ENCODE assay signal across 37 mouse cellular contexts in the genomic region with DNA sequence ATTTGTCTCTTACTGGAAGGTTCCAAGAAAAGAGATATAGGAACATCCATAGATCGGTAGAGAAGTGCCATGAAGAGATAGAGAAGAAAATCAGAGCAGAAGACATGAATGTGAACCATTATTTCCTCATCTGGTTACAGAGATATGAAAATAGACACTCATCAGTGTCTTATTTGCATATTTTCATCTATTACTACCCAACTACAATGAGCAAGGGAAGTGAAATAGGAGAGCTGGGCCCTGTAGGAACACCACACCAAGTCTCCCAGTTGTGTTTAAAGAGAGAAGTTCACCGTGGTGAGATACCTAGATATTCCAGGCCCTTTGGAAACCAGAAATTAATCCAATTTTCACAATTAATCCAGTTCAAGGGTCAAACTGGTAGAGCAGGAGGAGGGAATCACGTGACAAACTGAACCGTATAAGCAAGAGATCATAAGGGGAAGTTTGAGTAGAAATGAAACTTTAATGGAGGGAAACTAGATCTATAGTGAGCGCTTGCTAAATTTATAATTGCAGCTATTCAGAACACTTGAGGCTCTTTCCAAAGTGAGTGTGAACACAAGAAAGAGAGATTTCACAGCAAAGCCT. TPM values are rescaled to one million over a fixed set of nuclear protein-coding genes. Genes with fewer than 3 reads are reported as not detected.
DNase-seq lines count a peak whose midpoint lies in the region; ATAC-seq and TF ChIP-seq lines count a peak whose summit lies in the region.
"Had no signal": no experiment of that assay in that cellular context is flagged by ENCODE, and none has a peak within 500 bp of the region (broad histone marks: within the 10 kb centered on the region; RNA-seq: fewer than 3 reads in every experiment).

No protein-coding gene starts in this region.

- no peak for TF ChIP-seq CTCF in spleen, adult 2 months (IDR thresholded peaks at IDR 0.05; ENCODE audit: extremely low read depth, insufficient read depth, insufficient read length, insufficient replicate concordance)
- TF ChIP-seq CTCF in MEL (IDR thresholded peaks at IDR 0.05 in 2 of 3, conservative IDR thresholded peaks at IDR 0.05 in 1 of 3; ENCODE audit: control insufficient read depth in 1 of 3, insufficient read depth in 1 of 3, low read depth in 2 of 3, low read length in 3 of 3, poor library complexity in 1 of 3, severe bottlenecking in 1 of 3) = no peak
- no peak for TF ChIP-seq CTCF in stomach, postnatal 0 days (IDR thresholded peaks at IDR 0.05; ENCODE audit: low read depth)

- no peaks in the 10 kb centered on the region for H3K79me2 ChIP-seq in MEL (ENCODE audit: control insufficient read depth, insufficient read depth, low read length, poor library complexity)

- peak overlapping the region; percentile 83 for H3K27ac ChIP-seq in spleen, adult 2 months (ENCODE audit: insufficient read depth, low read length)
- H3K27ac ChIP-seq in MEL (ENCODE audit: control insufficient read depth, low read depth, low read length) = no peak overlapping the region
- no peak overlapping the region for H3K27ac ChIP-seq in stomach, postnatal 0 days (replicated peaks)
- H3K27ac ChIP-seq: embryonic facial prominence, embryonic 10.5 days; embryonic facial prominence, embryonic 15.5 days; forebrain, embryonic 12.5 days; heart, embryonic 10.5 days; heart, embryonic 15.5 days; hindbrain, embryonic 13.5 days; kidney, postnatal 0 days; limb, embryonic 10.5 days; limb, embryonic 15.5 days; liver, embryonic 14.5 days; lung, embryonic 15.5 days; neural tube, embryonic 15.5 days had no signal

- H3K27me3 ChIP-seq in spleen, adult 2 months (ENCODE audit: control insufficient read depth, insufficient read depth, low read length) = no peaks in the 10 kb centered on the region
- H3K27me3 ChIP-seq in MEL (ENCODE audit: control insufficient read depth in 1 of 2, insufficient read depth in 2 of 2, low read length in 2 of 2) = no peaks in the 10 kb centered on the region; a peak in 1 of 4 replicates
- no peaks in the 10 kb centered on the region for H3K27me3 ChIP-seq in stomach, postnatal 0 days (ENCODE audit: control insufficient read depth, insufficient read depth, low read length)
- H3K27me3 ChIP-seq: embryonic facial prominence, embryonic 15.5 days; forebrain, embryonic 12.5 days; heart, embryonic 15.5 days; hindbrain, embryonic 13.5 days; limb, embryonic 15.5 days; lung, embryonic 15.5 days; neural tube, embryonic 15.5 days had no signal

- peak; percentile 68 for ATAC-seq in megakaryocyte, adult 5-6 weeks (ENCODE audit: poor library complexity, severe bottlenecking)
- ATAC-seq in stomach, postnatal 0 days (ENCODE audit: low FRiP score, low TSS enrichment) = no peak
- ATAC-seq: intestine, embryonic 16.5 days; Patski had no signal

- H3K36me3 ChIP-seq in spleen, adult 2 months (ENCODE audit: control insufficient read depth, insufficient read depth, low read length) = no peaks in the 10 kb centered on the region
- H3K36me3 ChIP-seq in MEL (ENCODE audit: control insufficient read depth in 1 of 2, insufficient read depth in 2 of 2, low read length in 2 of 2) = no peaks in the 10 kb centered on the region
- H3K36me3 ChIP-seq in stomach, postnatal 0 days (ENCODE audit: control insufficient read depth, insufficient read depth, low read length) = no peaks in the 10 kb centered on the region
- H3K36me3 ChIP-seq: embryonic facial prominence, embryonic 10.5 days; embryonic facial prominence, embryonic 15.5 days; forebrain, embryonic 12.5 days; G1E; heart, embryonic 10.5 days; heart, embryonic 15.5 days; hindbrain, embryonic 13.5 days; limb, embryonic 10.5 days; limb, embryonic 15.5 days; lung, embryonic 15.5 days; neural tube, embryonic 15.5 days had no signal

- whole genome bisulfite sequencing in spleen, adult 2 months = 34% methylated on average over 5 of the region's 5 CpGs
- WGBS in stomach, postnatal 0 days = 85% methylated on average over 5 of the region's 5 CpGs

- TF ChIP-seq EP300 in MEL (IDR thresholded peaks at IDR 0.05; ENCODE audit: low read depth in 1 of 2, low read length in 2 of 2) = no peak
- TF ChIP-seq EP300 in stomach, postnatal 0 days (optimal IDR thresholded peaks at IDR 0.05) = no peak

- DNase-seq in spleen, adult 2 months (ENCODE audit: low read depth in 1 of 2, low spot score in 2 of 2) = peak in 1 of 2 experiments; percentile 66
- DNase-seq in spleen, postnatal 14 days (ENCODE audit: low spot score in 2 of 2) = no peak
- no peak for DNase-seq in MEL (ENCODE audit: low read depth, low spot score)
- DNase-seq in kidney, postnatal 36 days = no peak
- DNase-seq in ovary, postnatal 14 days (ENCODE audit: low spot score) = no peak
- no peak for DNase-seq in stomach, postnatal 0 days (ENCODE audit: low spot score)
- DNase-seq: adrenal gland, postnatal 10 days; cerebellum, adult 18-20 months; cerebellum, postnatal 10 days; gastrocnemius, postnatal 10 days; heart, adult 11 months; kidney, adult 8-10 months; lung, postnatal 36 days; midbrain, embryonic 14.5 days; right cerebral cortex, adult 18-20 months; right cerebral cortex, postnatal 4 days had no signal

- no peak overlapping the region for H3K9ac ChIP-seq in MEL (ENCODE audit: control insufficient read depth, low read depth, low read length, poor library complexity, severe bottlenecking)
- no peak overlapping the region for H3K9ac ChIP-seq in stomach, postnatal 0 days (ENCODE audit: low read length)
- H3K9ac ChIP-seq: embryonic facial prominence, embryonic 15.5 days; forebrain, embryonic 12.5 days; heart, embryonic 15.5 days; hindbrain, embryonic 13.5 days; limb, embryonic 15.5 days; liver, embryonic 14.5 days; lung, embryonic 15.5 days; neural tube, embryonic 15.5 days had no signal

- TF ChIP-seq RAD21 in MEL (IDR thresholded peaks at IDR 0.05; ENCODE audit: low read depth, low read length) = no peak

- no peak overlapping the region; the same call in 1 of the 2 replicates for H3K4me3 ChIP-seq in spleen, adult 2 months (ENCODE audit: extremely low read depth, insufficient read depth, insufficient read length)
- H3K4me3 ChIP-seq in MEL (ENCODE audit: control insufficient read depth in 1 of 2, insufficient read depth in 1 of 2, low read depth in 2 of 2, low read length in 2 of 2) = no peak overlapping the region
- no peak overlapping the region for H3K4me3 ChIP-seq in stomach, postnatal 0 days (ENCODE audit: low read depth, low read length)
- H3K4me3 ChIP-seq: embryonic facial prominence, embryonic 10.5 days; embryonic facial prominence, embryonic 15.5 days; forebrain, embryonic 12.5 days; heart, embryonic 10.5 days; heart, embryonic 15.5 days; hindbrain, embryonic 13.5 days; limb, embryonic 10.5 days; limb, embryonic 15.5 days; lung, embryonic 15.5 days; neural tube, embryonic 15.5 days had no signal

- no peak overlapping the region for H3K4me2 ChIP-seq in stomach, postnatal 0 days (replicated peaks; ENCODE audit: low read depth)
- H3K4me2 ChIP-seq: embryonic facial prominence, embryonic 15.5 days; forebrain, embryonic 12.5 days; heart, embryonic 15.5 days; hindbrain, embryonic 13.5 days; limb, embryonic 15.5 days; lung, embryonic 15.5 days; neural tube, embryonic 15.5 days had no signal

- TF ChIP-seq POLR2A in spleen, adult 2 months (IDR thresholded peaks at IDR 0.05; ENCODE audit: low read depth, low read length) = no peak
- no peak for TF ChIP-seq POLR2A in MEL (IDR thresholded peaks at IDR 0.05; ENCODE audit: control insufficient read depth in 1 of 2, insufficient read depth in 1 of 2, low read depth in 1 of 2, low read length in 2 of 2, poor library complexity in 1 of 2)

- H3K4me1 ChIP-seq in spleen, adult 2 months (ENCODE audit: control insufficient read depth, insufficient read depth, insufficient read length) = peaks cover 18% of the 10 kb centered on the region
- H3K4me1 ChIP-seq in MEL (ENCODE audit: control insufficient read depth in 1 of 2, insufficient read depth in 2 of 2, low read length in 2 of 2) = no peaks in the 10 kb centered on the region
- H3K4me1 ChIP-seq in stomach, postnatal 0 days (replicated peaks; ENCODE audit: control insufficient read depth, insufficient read depth) = no peaks in the 10 kb centered on the region
- H3K4me1 ChIP-seq: embryonic facial prominence, embryonic 10.5 days; embryonic facial prominence, embryonic 15.5 days; forebrain, embryonic 12.5 days; heart, embryonic 10.5 days; heart, embryonic 15.5 days; hindbrain, embryonic 13.5 days; limb, embryonic 10.5 days; limb, embryonic 15.5 days; lung, embryonic 15.5 days; neural tube, embryonic 15.5 days had no signal

- no peaks in the 10 kb centered on the region for H3K9me3 ChIP-seq in MEL (replicated peaks; ENCODE audit: insufficient read depth, low read length)
- H3K9me3 ChIP-seq in stomach, postnatal 0 days (ENCODE audit: control insufficient read depth, low read length) = no peaks in the 10 kb centered on the region
- H3K9me3 ChIP-seq: embryonic facial prominence, embryonic 10.5 days; embryonic facial prominence, embryonic 15.5 days; forebrain, embryonic 12.5 days; heart, embryonic 10.5 days; heart, embryonic 15.5 days; hindbrain, embryonic 13.5 days; limb, embryonic 10.5 days; limb, embryonic 15.5 days; lung, embryonic 15.5 days; neural tube, embryonic 15.5 days had no signal

TF ChIP-seq in MEL, 35 proteins besides CTCF, POLR2A, EP300 and RAD21:
- TF ChIP-seq USF1 (IDR thresholded peaks at IDR 0.05; ENCODE audit: low read depth, low read length) (peak; percentile 70), GABPA (IDR thresholded peaks at IDR 0.05; ENCODE audit: low read depth, low read length) (no peak)

RNA-seq across cellular contexts. Expression of a gene that starts 6.0 kb away (rescaled TPM):
- polyA plus RNA-seq in spleen, adult 2 months (2012; rRNA removed) = not detected in 2 replicates
- total RNA-seq in MEL (2012; rRNA removed) = not detected in 2 replicates
- not detected for polyA plus RNA-seq in MEL (2012; ENCODE audit: insufficient read depth in 1 of 2, insufficient read length in 2 of 2, low read depth in 1 of 2, low replicate concordance in 2 of 2, missing spikeins in 1 of 2)
- not detected in 2 replicates for total RNA-seq in megakaryocyte, adult 5-6 weeks (2015)
- total RNA-seq in megakaryocyte, adult 5-6 weeks (2017) = 0.65 TPM in 1 of 2 replicates, not detected in the other
- not detected in 2 replicates for polyA plus RNA-seq in stomach, postnatal 0 days (2015; fragmentation: Nextera tagmentation; extraction: Ambion mirVana)
- total RNA-seq: adrenal gland, postnatal 10 days; G1E; gastrocnemius, postnatal 10 days; heart, postnatal 25 days; left cerebral cortex, postnatal 10 days had no signal
- polyA plus RNA-seq: cortical plate, adult 2 months; embryonic facial prominence, embryonic 10.5 days; forebrain, embryonic 12.5 days; G1E; heart, embryonic 10.5 days; heart, embryonic 15.5 days; hindbrain, embryonic 13.5 days; intestine, embryonic 16.5 days; large intestine, adult 2 months; liver, embryonic 14.5 days; lung, embryonic 15.5 days; midbrain, embryonic 14.5 days; neural tube, embryonic 15.5 days; Patski; stomach, embryonic 14.5 days had no signal
